Mouse (Mus musculus) CH12.LX (cell line): ENCODE measurements around the gene Surf1. TPM values are rescaled to one million over a fixed set of nuclear protein-coding genes. Genes with fewer than 3 reads are reported as not detected.

ENCODE experiments used
- DNase-seq: peaks from one replicate; pipeline ENCODE4 v3.0.0-alpha.2; 2013; ENCODE audit errors: extremely low read depth
- H3K27ac ChIP-seq: 2 replicates; pipeline ENCODE4 v1.5.1; 2012; ENCODE audit warnings: low read depth, mild to moderate bottlenecking, control low read depth, moderate library complexity; ENCODE audit not compliant: insufficient read depth
- H3K27me3 ChIP-seq: replicated peaks from 2 replicates; pipeline ENCODE3; 2012; ENCODE audit warnings: inconsistent platforms
- H3K36me3 ChIP-seq, 2 experiments: replicated peaks in 1 of 2; 2 replicates each; pipeline versions ENCODE3 to v1.6.1; 2012; ENCODE audit warnings: inconsistent platforms in 1 of 2, low read length in 1 of 2, mild to moderate bottlenecking in 1 of 2, mixed read lengths in 1 of 2, moderate library complexity in 1 of 2; ENCODE audit not compliant: control insufficient read depth in 1 of 2, insufficient read depth in 1 of 2
- H3K4me1 ChIP-seq, 2 experiments: 2 replicates each; pipeline ENCODE4 v1.6.1; 2012; ENCODE audit warnings: inconsistent platforms in 1 of 2, moderate library complexity in 1 of 2; ENCODE audit not compliant: insufficient read depth in 2 of 2, control insufficient read depth in 1 of 2
- H3K4me2 ChIP-seq: 2 replicates; pipeline ENCODE4 v1.6.1; 2012; ENCODE audit warnings: low read depth, mild to moderate bottlenecking, control low read depth; ENCODE audit not compliant: poor library complexity, insufficient read depth, severe bottlenecking
- H3K4me3 ChIP-seq, 3 experiments: fragments of 150-350 bp in 1 of 3; sonication (generic) in 1 of 3; replicated peaks in 1 of 3; 2 replicates each; pipeline versions ENCODE3 to v1.5.1; 2011 to 2012; ENCODE audit warnings: low read depth in 2 of 3, low read length in 2 of 3, mild to moderate bottlenecking in 2 of 3, moderate library complexity in 2 of 3, control low read depth in 1 of 3, improper control_type of control experiment in 1 of 3, inconsistent platforms in 1 of 3, mixed read lengths in 1 of 3; ENCODE audit not compliant: poor library complexity in 1 of 3
- H3K79me2 ChIP-seq: replicated peaks from 2 replicates; pipeline ENCODE4 v1.6.1; 2012; ENCODE audit warnings: mild to moderate bottlenecking, moderate library complexity; ENCODE audit not compliant: control insufficient read depth, poor library complexity, insufficient read depth, severe bottlenecking; ENCODE audit errors: extremely low read depth
- H3K9ac ChIP-seq: 2 replicates; pipeline ENCODE4 v1.6.1; 2012; ENCODE audit warnings: low read depth, mild to moderate bottlenecking, control low read depth, moderate library complexity; ENCODE audit not compliant: insufficient read depth
- H3K9me3 ChIP-seq: replicated peaks from 2 replicates; pipeline ENCODE3; 2012; ENCODE audit warnings: low read length, inconsistent platforms, mixed read lengths
- CTCF ChIP-seq, 2 experiments: IDR thresholded peaks in 1 of 2; conservative IDR thresholded peaks in 1 of 2; 2 replicates each; pipeline ENCODE4 v1.5.1; 2011 to 2012; ENCODE audit warnings: low read depth in 2 of 2, low read length in 2 of 2, improper control_type of control experiment in 1 of 2, inconsistent platforms in 1 of 2, mild to moderate bottlenecking in 1 of 2, moderate library complexity in 1 of 2
- GABPA ChIP-seq: IDR thresholded peaks from 2 replicates; pipeline ENCODE4 v1.6.1; 2012; ENCODE audit warnings: low read depth, low read length, improper control_type of control experiment, inconsistent platforms; ENCODE audit not compliant: insufficient replicate concordance
- JUN ChIP-seq: IDR thresholded peaks from 2 replicates; pipeline ENCODE4 v1.6.1; 2011; ENCODE audit warnings: low read depth, mild to moderate bottlenecking, low read length, improper control_type of control experiment, moderate library complexity; ENCODE audit not compliant: insufficient read depth
- JUND ChIP-seq: conservative IDR thresholded peaks from 2 replicates; pipeline ENCODE4 v1.6.1; 2011; ENCODE audit warnings: low read depth, low read length, improper control_type of control experiment
- MAFK ChIP-seq: IDR thresholded peaks from 2 replicates; pipeline ENCODE4 v1.6.1; 2011; ENCODE audit warnings: low read length, improper control_type of control experiment; ENCODE audit not compliant: insufficient replicate concordance
- MAZ ChIP-seq: IDR thresholded peaks from 2 replicates; pipeline ENCODE4 v1.6.1; 2012; ENCODE audit warnings: low read depth, mild to moderate bottlenecking, inconsistent platforms, low read length, improper control_type of control experiment, moderate library complexity
- MYC ChIP-seq: IDR thresholded peaks from 2 replicates; pipeline ENCODE4 v1.6.1; 2011; ENCODE audit warnings: low read depth, mild to moderate bottlenecking, improper control_type of control experiment, low read length
- NELFE ChIP-seq: IDR thresholded peaks from 2 replicates; pipeline ENCODE4 v1.6.1; 2011; ENCODE audit warnings: low read depth, low read length, improper control_type of control experiment
- NRF1 ChIP-seq: IDR thresholded peaks from 2 replicates; pipeline ENCODE4 v1.6.1; 2014; ENCODE audit warnings: low read depth, mild to moderate bottlenecking, inconsistent platforms, low read length, improper control_type of control experiment, moderate library complexity
- PAX5 ChIP-seq: IDR thresholded peaks from 2 replicates; pipeline ENCODE4 v1.6.1; 2012; ENCODE audit warnings: low read length, inconsistent platforms, mixed read lengths
- POLR2AphosphoS2 ChIP-seq: IDR thresholded peaks from 2 replicates; pipeline ENCODE4 v1.6.1; 2011; ENCODE audit warnings: low read depth, low read length, improper control_type of control experiment
- RAD21 ChIP-seq: IDR thresholded peaks from 2 replicates; pipeline ENCODE4 v1.6.1; 2011; ENCODE audit warnings: low read depth, mild to moderate bottlenecking, low read length, improper control_type of control experiment, moderate library complexity
- RCOR1 ChIP-seq: conservative IDR thresholded peaks from 2 replicates; pipeline ENCODE4 v1.6.1; 2012; ENCODE audit warnings: low read depth, mild to moderate bottlenecking, inconsistent platforms, low read length, improper control_type of control experiment
- SIN3A ChIP-seq: IDR thresholded peaks from 2 replicates; pipeline ENCODE4 v1.6.1; 2012; ENCODE audit warnings: low read length, improper control_type of control experiment, inconsistent platforms
- SMC3 ChIP-seq: IDR thresholded peaks from 2 replicates; pipeline ENCODE4 v1.6.1; 2011; ENCODE audit warnings: low read depth, low read length, improper control_type of control experiment
- USF1 ChIP-seq: IDR thresholded peaks from 2 replicates; pipeline ENCODE4 v1.6.1; 2014; ENCODE audit warnings: low read depth, mild to moderate bottlenecking, inconsistent platforms, low read length, improper control_type of control experiment
- dilution Hi-C: fragments of 300-500 bp; cut with MboI; formaldehyde crosslinking; loops from 2 replicates; pipeline ENCODE4 v1.14.3; 2020; ENCODE audit warnings: low sequenced_read_pairs; ENCODE audit not compliant: extremely low pct_unique_long_range_greater_than_20kb, extremely low pct_ligation_motif_present
- in situ Hi-C: fragments of 300-500 bp; cut with MboI; formaldehyde crosslinking; loops from 3 replicates; pipeline ENCODE4 v1.14.3; 2019; ENCODE audit warnings: low sequenced_read_pairs, low pct_ligation_motif_present, low pct_unique_long_range_greater_than_20kb, mixed read lengths
- polyA plus RNA-seq: library from polyadenylated mRNA; unstranded; fragments of >175 nt; gene quantifications from 2 replicates; pipeline ENCODE4 v1.2.1, GENCODE M21; 2012; ENCODE audit warnings: low read depth; ENCODE audit not compliant: insufficient read length
- total RNA-seq, 2 experiments: library from RNA; depleted of rRNA; stranded (reverse); fragments of 300-350 nt in 1 of 2; fragments of >200 nt in 1 of 2; gene quantifications; 2 replicates each; pipeline ENCODE4 v1.2.3; 2012 to 2014

Surf1 gene
- total and polyA plus RNA-seq, 3 experiments = 43.4 to 83.9 (median 58.7) TPM

GRCm38 (mm10) chr2:26909387-26909784 lies 6.9 kb downstream of the Surf1 start:
- peak; percentile 85 for TF ChIP-seq MYC
- peak; percentile 36 to 71; a peak in 2 of 4 replicates for TF ChIP-seq CTCF (conservative IDR thresholded peaks at IDR 0.05 in 1 of 2, IDR thresholded peaks at IDR 0.05 in 1 of 2; ENCODE audit: low read depth in 2 of 2, low read length in 2 of 2)
- TF ChIP-seq USF1 = no peak
- peak; percentile 28 for TF ChIP-seq SMC3
- in situ Hi-C loops = no loop called here
- H3K9ac ChIP-seq = peak overlapping the region; percentile 59
- H3K27me3 ChIP-seq = no peaks in the 10 kb centered on the region
- H3K4me1 ChIP-seq = peaks cover 18 to 47% of the 10 kb centered on the region in 2 experiments
- peak overlapping the region; percentile 69 to 94 (median 71) for H3K4me3 ChIP-seq
- peak overlapping the region; percentile 90 for H3K4me2 ChIP-seq
- H3K36me3 ChIP-seq = peaks cover 62 to 77% of the 10 kb centered on the region in 2 experiments
- no peaks in the 10 kb centered on the region for H3K9me3 ChIP-seq
- no peak overlapping the region for H3K27ac ChIP-seq
- peaks cover 61% of the 10 kb centered on the region for H3K79me2 ChIP-seq
- dilution Hi-C loops = no loop called here
- no peak for DNase-seq

DNA sequence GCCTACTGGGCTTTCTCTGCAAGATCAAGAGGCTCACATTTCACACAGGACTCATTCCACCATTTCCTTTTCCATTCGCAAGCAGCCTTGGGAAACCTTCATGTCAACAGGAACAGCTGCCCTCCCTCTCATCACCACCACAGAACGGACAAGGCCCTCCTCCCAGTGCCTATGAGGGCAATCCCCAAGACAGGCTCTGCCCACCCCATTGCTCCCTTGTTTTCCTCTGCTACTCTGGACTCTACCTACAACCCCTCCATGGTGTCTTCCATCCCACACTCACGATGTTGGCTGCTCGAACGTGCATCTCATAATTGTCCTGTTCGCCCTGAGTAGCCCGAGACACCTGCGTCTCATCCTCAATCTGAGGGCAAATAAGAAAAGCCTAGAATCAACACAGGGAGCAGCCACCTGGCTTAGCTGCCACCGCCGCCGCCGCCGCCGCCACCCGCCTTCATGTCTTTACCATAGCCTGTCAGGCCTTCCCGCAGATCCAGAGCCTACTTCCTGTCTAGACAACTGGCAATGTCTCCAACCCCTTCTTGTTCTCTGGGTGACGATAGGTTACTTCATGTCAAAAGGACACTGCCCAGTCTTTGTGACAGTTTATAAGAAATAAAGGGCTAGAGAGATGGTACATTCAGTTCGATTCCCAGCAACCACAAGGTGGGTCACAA lies 7.5 kb downstream of the Surf1 start:
- peak overlapping the region; percentile 48 to 69 (median 56) for H3K4me3 ChIP-seq
- peaks cover 56% of the 10 kb centered on the region for H3K79me2 ChIP-seq
- H3K9me3 ChIP-seq = no peaks in the 10 kb centered on the region
- dilution Hi-C loops = no loop called here
- H3K9ac ChIP-seq = peak overlapping the region; percentile 59
- peaks cover 19 to 47% of the 10 kb centered on the region in 2 experiments for H3K4me1 ChIP-seq
- H3K27ac ChIP-seq = no peak overlapping the region
- in situ Hi-C loops = no loop called here
- no peaks in the 10 kb centered on the region for H3K27me3 ChIP-seq
- TF ChIP-seq RCOR1 (no peak), POLR2AphosphoS2 (no peak), MYC (no peak), MAFK (no peak), NELFE (no peak), JUND (no peak), PAX5 (no peak), GABPA (no peak), USF1 (no peak), MAZ (no peak), JUN (no peak)
- DNase-seq = no peak
- peaks cover 56 to 77% of the 10 kb centered on the region in 2 experiments for H3K36me3 ChIP-seq
- H3K4me2 ChIP-seq = peak overlapping the region; percentile 90

DNA sequence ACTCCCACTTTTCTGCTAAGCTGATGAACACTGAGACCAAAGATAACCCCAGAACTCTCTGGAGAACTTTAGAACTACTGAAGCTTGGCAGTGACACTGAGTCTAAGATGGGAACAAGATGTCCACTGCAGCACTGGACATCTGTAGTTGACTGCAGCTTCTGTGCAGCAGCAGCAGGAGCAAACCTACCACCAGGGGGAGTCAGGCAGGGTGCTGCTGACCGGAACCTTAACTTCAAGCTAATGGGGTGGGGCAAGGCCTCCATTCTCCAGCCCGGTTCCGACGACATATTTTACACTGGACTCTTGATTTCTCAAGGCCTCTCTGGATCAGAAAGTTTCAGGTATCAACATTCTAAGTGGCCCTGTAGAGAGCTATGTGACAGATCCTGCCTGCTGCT lies 9.2 kb downstream of the Surf1 start:
- Histone ChIP-seq H3K27me3 (no peaks in the 10 kb centered on the region), H3K4me2 (peak overlapping the region; percentile 55), H3K79me2 (peaks cover 44% of the 10 kb centered on the region), H3K4me1 (peaks cover 18 to 37% of the 10 kb centered on the region in 2 experiments), H3K4me3 (no peak overlapping the region), H3K36me3 (peaks cover 41 to 62% of the 10 kb centered on the region in 2 experiments), H3K27ac (no peak overlapping the region), H3K9ac (peak overlapping the region; percentile 37; the same call in 1 of the 2 replicates), H3K9me3 (no peaks in the 10 kb centered on the region)
- no peak for TF ChIP-seq NELFE
- TF ChIP-seq SIN3A = peak; percentile 45; the same call in 1 of the 2 replicates
- no peak for TF ChIP-seq GABPA
- TF ChIP-seq RCOR1 = no peak
- peak; percentile 65 to 79 for TF ChIP-seq CTCF (conservative IDR thresholded peaks at IDR 0.05 in 1 of 2, IDR thresholded peaks at IDR 0.05 in 1 of 2; ENCODE audit: low read depth in 2 of 2, low read length in 2 of 2)
- TF ChIP-seq MAZ = 0 out of 2 replicates have a peak, but pooled peaks have one; percentile 38
- peak; percentile 47 for TF ChIP-seq SMC3
- peak; percentile 7; the same call in 1 of the 2 replicates for TF ChIP-seq RAD21
- no peak for TF ChIP-seq NRF1
- in situ Hi-C loops = no loop called here
- dilution Hi-C loops = no loop called here
- no peak for DNase-seq
